Mouse (Mus musculus): ENCODE data around the gene Kcnma1. TPM values are rescaled to one million over a fixed set of nuclear protein-coding genes. Genes with fewer than 3 reads are reported as not detected.

Kcnma1 gene
- 2.7 and 3.1 TPM in 2 replicates for polyA plus RNA-seq (2016; fragmentation: Nextera tagmentation; extraction: Ambion mirVana)

- no peak within 1 kb of the TSS for H3K4me2 ChIP-seq (replicated peaks)
- no peak within 1 kb of the TSS for H3K4me3 ChIP-seq
- 60% methylated on average over 3 of the region's 3 CpGs for WGBS
- no peaks in the 10 kb centered on the region for H3K36me3 ChIP-seq
- no peak within 1 kb of the TSS for H3K9ac ChIP-seq (replicated peaks)
- H3K27ac ChIP-seq (replicated peaks) = no peak within 1 kb of the TSS
- H3K9me3 ChIP-seq = no peaks in the 10 kb centered on the region
- H3K4me1 ChIP-seq = no peaks in the 10 kb centered on the region
- no peak for ATAC-seq (ENCODE audit: low FRiP score, low read depth)
- H3K27me3 ChIP-seq = no peaks in the 10 kb centered on the region
Observed at GRCm38 (mm10) chr14:24014391-24014790, at the start of gene Kcnma1. Kcnma1 (minus strand) TSS chr14:24014491.

DNA sequence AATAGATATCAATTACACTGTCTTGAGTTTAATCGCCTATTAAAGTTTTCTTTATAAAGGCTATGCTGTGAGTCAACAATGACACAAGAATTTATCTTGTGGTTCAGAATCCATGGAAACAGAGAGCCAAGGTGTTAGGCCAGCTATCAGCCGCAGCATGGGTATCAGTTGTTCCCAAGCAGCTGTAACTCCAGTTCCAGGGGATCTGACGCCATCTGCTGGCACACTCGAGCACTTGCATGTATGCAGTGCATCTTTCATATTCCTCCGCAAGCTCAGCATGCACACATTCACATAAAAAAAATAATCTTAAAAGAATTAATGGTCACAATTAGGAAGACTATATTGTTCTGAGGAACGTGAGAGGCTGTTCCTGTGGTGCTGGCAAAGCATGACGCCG lies 45.5 kb upstream of the Kcnma1 start:
- Histone ChIP-seq H3K4me2 (replicated peaks) (no peak overlapping the region), H3K4me3 (no peak overlapping the region), H3K36me3 (no peaks in the 10 kb centered on the region), H3K27me3 (no peaks in the 10 kb centered on the region), H3K9me3 (no peaks in the 10 kb centered on the region), H3K9ac (replicated peaks) (no peak overlapping the region), H3K4me1 (no peaks in the 10 kb centered on the region), H3K27ac (replicated peaks) (no peak overlapping the region)
- ATAC-seq (ENCODE audit: low FRiP score, low read depth) = no peak
- WGBS = 36% methylated on average over 8 of the region's 8 CpGs

DNA sequence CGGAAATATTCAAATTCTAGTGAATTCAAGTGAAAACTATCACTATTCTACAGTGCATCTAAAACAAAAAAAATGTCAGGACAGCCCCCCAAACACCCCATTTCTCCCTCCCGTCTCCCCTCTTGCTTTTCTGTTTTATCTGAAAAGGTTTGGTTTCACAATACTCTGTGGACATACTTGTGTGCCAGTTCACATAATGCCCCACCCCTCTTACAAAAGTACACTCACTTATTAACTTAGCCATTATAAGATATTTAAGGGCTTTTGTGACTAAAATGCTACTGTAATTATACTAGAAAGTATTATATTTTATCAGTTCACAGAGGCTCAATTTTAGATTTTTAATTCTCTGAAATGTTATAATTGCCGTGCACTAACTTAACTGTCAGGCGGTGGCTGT lies 45.0 kb upstream of the Kcnma1 start:
- Histone ChIP-seq H3K9me3 (no peaks in the 10 kb centered on the region), H3K4me2 (replicated peaks) (no peak overlapping the region), H3K36me3 (no peaks in the 10 kb centered on the region), H3K4me3 (no peak overlapping the region), H3K27ac (replicated peaks) (no peak overlapping the region), H3K27me3 (no peaks in the 10 kb centered on the region), H3K4me1 (no peaks in the 10 kb centered on the region), H3K9ac (replicated peaks) (no peak overlapping the region)
- WGBS = 87% methylated on average over 4 of the region's 4 CpGs
- ATAC-seq (ENCODE audit: low FRiP score, low read depth) = no peak

GRCm38 (mm10) chr14:24051821-24052220 lies 37.5 kb upstream of the Kcnma1 start:
- no peak overlapping the region for H3K27ac ChIP-seq (replicated peaks)
- WGBS = 84% methylated on average over 2 of the region's 2 CpGs
- H3K9ac ChIP-seq (replicated peaks) = no peak overlapping the region
- no peak overlapping the region for H3K4me3 ChIP-seq
- ATAC-seq (ENCODE audit: low FRiP score, low read depth) = no peak
- no peaks in the 10 kb centered on the region for H3K4me1 ChIP-seq
- no peaks in the 10 kb centered on the region for H3K27me3 ChIP-seq
- no peaks in the 10 kb centered on the region for H3K36me3 ChIP-seq
- no peak overlapping the region for H3K4me2 ChIP-seq (replicated peaks)
- H3K9me3 ChIP-seq = no peaks in the 10 kb centered on the region

GRCm38 (mm10) chr14:24036609-24037008 lies 22.3 kb upstream of the Kcnma1 start:
- Histone ChIP-seq H3K27ac (replicated peaks) (no peak overlapping the region), H3K4me1 (peaks cover 16% of the 10 kb centered on the region), H3K27me3 (peaks cover 4% of the 10 kb centered on the region; the same call in 1 of the 2 replicates), H3K9me3 (no peaks in the 10 kb centered on the region), H3K36me3 (no peaks in the 10 kb centered on the region), H3K4me3 (no peak overlapping the region), H3K9ac (replicated peaks) (no peak overlapping the region), H3K4me2 (replicated peaks) (no peak overlapping the region)
- WGBS = 33% methylated on average over 2 of the region's 2 CpGs
- no peak for ATAC-seq (ENCODE audit: low FRiP score, low read depth)

DNA sequence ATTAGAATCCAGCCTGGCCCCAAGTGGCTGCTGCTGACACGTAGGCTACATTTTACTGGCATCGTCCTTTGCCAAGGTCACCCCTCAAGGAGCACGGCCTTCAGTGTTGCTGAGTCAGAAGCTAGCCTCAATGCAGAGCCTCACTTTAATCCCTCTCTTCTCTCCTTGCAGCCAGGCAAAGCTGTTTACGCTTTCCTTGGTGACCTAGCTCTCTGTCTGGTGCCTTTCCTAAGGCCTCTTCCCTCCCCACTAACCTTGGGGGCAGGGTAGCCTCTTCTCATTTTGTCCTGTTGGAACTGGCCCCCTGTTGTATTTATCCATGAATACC lies 21.9 kb upstream of the Kcnma1 start:
- WGBS = 19% methylated on average over 4 of the region's 4 CpGs
- Histone ChIP-seq H3K27ac (replicated peaks) (no peak overlapping the region), H3K27me3 (peaks cover 4% of the 10 kb centered on the region; the same call in 1 of the 2 replicates)

DNA sequence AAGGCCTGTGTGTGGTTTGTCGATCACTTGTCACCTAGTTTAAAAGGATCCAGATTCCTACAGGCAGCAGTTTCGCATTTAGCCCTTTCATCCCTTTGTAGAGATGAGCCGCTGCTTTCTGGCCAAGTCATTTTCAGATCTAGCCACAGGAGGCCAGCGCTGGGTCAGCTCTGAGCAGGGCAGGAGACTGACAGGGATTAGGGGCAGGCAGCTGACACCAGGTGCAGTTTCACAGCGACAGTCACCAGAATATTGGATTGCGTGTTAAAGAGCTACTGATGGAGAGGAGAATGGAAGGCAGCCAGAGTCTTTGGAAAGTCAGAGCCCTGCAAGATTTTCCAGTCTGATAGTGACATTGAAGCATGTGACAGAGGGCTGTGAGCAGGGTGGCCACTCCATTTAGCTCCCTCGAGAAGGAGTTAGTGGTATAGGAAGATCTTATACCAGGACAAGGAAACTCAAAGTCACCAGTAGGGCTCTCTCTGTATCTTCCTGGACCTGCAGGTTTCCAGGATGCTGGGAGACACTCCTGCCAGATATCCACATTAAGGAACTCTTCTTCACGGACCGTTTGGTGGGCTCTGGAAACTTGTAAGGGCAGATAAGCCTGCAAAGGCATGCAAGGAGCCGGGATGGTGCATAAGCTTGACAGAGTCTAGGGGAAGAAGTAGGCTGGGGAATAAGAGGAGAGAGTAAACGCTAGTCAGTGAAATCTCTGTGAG lies 21.4 kb upstream of the Kcnma1 start:
- Histone ChIP-seq H3K4me1 (peaks cover 16% of the 10 kb centered on the region), H3K4me2 (replicated peaks) (no peak overlapping the region), H3K36me3 (no peaks in the 10 kb centered on the region), H3K27ac (replicated peaks) (no peak overlapping the region), H3K9ac (replicated peaks) (no peak overlapping the region), H3K4me3 (no peak overlapping the region), H3K27me3 (peaks cover 4% of the 10 kb centered on the region; the same call in 1 of the 2 replicates), H3K9me3 (no peaks in the 10 kb centered on the region)
- WGBS = 11% methylated on average over 11 of the region's 11 CpGs
- ATAC-seq (ENCODE audit: low FRiP score, low read depth) = no peak

More for the DNA sequence above, 21.9 kb upstream of the Kcnma1 start:
- Histone ChIP-seq H3K4me3 (no peak overlapping the region), H3K36me3 (no peaks in the 10 kb centered on the region), H3K4me2 (replicated peaks) (no peak overlapping the region), H3K4me1 (peaks cover 16% of the 10 kb centered on the region), H3K9me3 (no peaks in the 10 kb centered on the region), H3K9ac (replicated peaks) (no peak overlapping the region)
- ATAC-seq (ENCODE audit: low FRiP score, low read depth) = no peak

- Histone ChIP-seq H3K36me3 (no peaks in the 10 kb centered on the region), H3K4me3 (no peak overlapping the region), H3K27ac (replicated peaks) (no peak overlapping the region), H3K9me3 (peaks cover 4% of the 10 kb centered on the region), H3K9ac (replicated peaks) (no peak overlapping the region), H3K4me2 (replicated peaks) (no peak overlapping the region), H3K4me1 (peaks cover 16% of the 10 kb centered on the region), H3K27me3 (peaks cover 4% of the 10 kb centered on the region; the same call in 1 of the 2 replicates)
- 84% methylated on average over 7 of the region's 7 CpGs for WGBS
- no peak for ATAC-seq (ENCODE audit: low FRiP score, low read depth)
Observed at GRCm38 (mm10) chr14:24032876-24033389, 18.6 kb upstream of the Kcnma1 start.

DNA sequence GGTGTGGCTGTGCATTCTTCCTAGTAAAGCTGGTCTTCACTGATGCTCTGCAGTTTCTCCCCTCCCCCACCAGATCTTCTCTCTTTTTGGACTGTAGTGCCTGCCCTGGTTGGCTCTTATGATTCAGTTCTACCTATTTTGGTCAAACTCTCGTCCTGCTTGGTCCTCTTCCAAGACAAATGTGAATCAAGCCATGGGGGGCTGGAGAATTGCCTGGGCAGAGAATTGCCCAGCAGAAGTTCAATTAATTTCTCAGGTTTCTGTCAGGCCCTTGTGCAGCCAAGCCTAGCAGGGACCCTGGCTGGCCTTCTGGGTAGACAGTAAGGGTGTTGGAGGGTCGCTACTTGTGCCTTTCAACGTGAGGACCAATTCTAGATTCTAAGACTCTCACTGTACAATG lies 17.9 kb upstream of the Kcnma1 start:
- 68% methylated on average over 3 of the region's 3 CpGs for WGBS
- peaks cover 8% of the 10 kb centered on the region for H3K9me3 ChIP-seq
- H3K4me3 ChIP-seq = no peak overlapping the region
- no peak overlapping the region for H3K9ac ChIP-seq (replicated peaks)
- peaks cover 4% of the 10 kb centered on the region; the same call in 1 of the 2 replicates for H3K27me3 ChIP-seq
- peaks cover 16% of the 10 kb centered on the region for H3K4me1 ChIP-seq
- H3K4me2 ChIP-seq (replicated peaks) = no peak overlapping the region
- H3K27ac ChIP-seq (replicated peaks) = no peak overlapping the region
- ATAC-seq (ENCODE audit: low FRiP score, low read depth) = no peak
- H3K36me3 ChIP-seq = no peaks in the 10 kb centered on the region

- 84% methylated on average over 4 of the region's 4 CpGs for WGBS
- Histone ChIP-seq H3K4me1 (no peaks in the 10 kb centered on the region), H3K4me2 (replicated peaks) (no peak overlapping the region), H3K4me3 (no peak overlapping the region), H3K9ac (replicated peaks) (no peak overlapping the region), H3K27me3 (no peaks in the 10 kb centered on the region), H3K9me3 (no peaks in the 10 kb centered on the region), H3K36me3 (no peaks in the 10 kb centered on the region), H3K27ac (replicated peaks) (no peak overlapping the region)
- ATAC-seq (ENCODE audit: low FRiP score, low read depth) = no peak
Observed at GRCm38 (mm10) chr14:24020718-24021117, 6.4 kb upstream of the Kcnma1 start.

- H3K27me3 ChIP-seq = peaks cover 28% of the 10 kb centered on the region
- H3K4me3 ChIP-seq = no peak overlapping the region
- no peak overlapping the region for H3K4me2 ChIP-seq (replicated peaks)
- no peak for ATAC-seq (ENCODE audit: low FRiP score, low read depth)
- no peak overlapping the region for H3K27ac ChIP-seq (replicated peaks)
- no peaks in the 10 kb centered on the region for H3K9me3 ChIP-seq
- H3K4me1 ChIP-seq = 0 out of 2 replicates have a peak, but pooled peaks cover 3% of the 10 kb centered on the region
- H3K9ac ChIP-seq (replicated peaks) = no peak overlapping the region
- no peaks in the 10 kb centered on the region for H3K36me3 ChIP-seq
- WGBS = 90% methylated on average over 1 of the region's 1 CpGs
Observed at GRCm38 (mm10) chr14:24009978-24010377, 4.3 kb downstream of the Kcnma1 start.

GRCm38 (mm10) chr14:24008252-24008651 lies 6.0 kb downstream of the Kcnma1 start:
- H3K9ac ChIP-seq (replicated peaks) = no peak overlapping the region
- H3K4me3 ChIP-seq = no peak overlapping the region
- 12% methylated on average over 7 of the region's 7 CpGs for WGBS
- no peak for ATAC-seq (ENCODE audit: low FRiP score, low read depth)
- H3K36me3 ChIP-seq = no peaks in the 10 kb centered on the region
- H3K27me3 ChIP-seq = peaks cover 45% of the 10 kb centered on the region
- H3K4me1 ChIP-seq = peaks cover 10% of the 10 kb centered on the region; the same call in 1 of the 2 replicates
- H3K4me2 ChIP-seq (replicated peaks) = no peak overlapping the region
- H3K9me3 ChIP-seq = no peaks in the 10 kb centered on the region
- H3K27ac ChIP-seq (replicated peaks) = no peak overlapping the region
